Mouse (Mus musculus): ENCODE data around the gene Psd4.

GRCm38 (mm10) chr2:24460112-24460807, 92.9 kb downstream of the Psd4 start:
- TF ChIP-seq CTCF (IDR thresholded peaks at IDR 0.05; ENCODE audit: low read depth) = no peak
- TF ChIP-seq EP300 (IDR thresholded peaks at IDR 0.05; ENCODE audit: low read depth) = no peak
